Mouse (Mus musculus) embryonic facial prominence, embryonic 14.5 days (tissue): ENCODE measurements around the gene Cracr2b. TPM values are rescaled to one million over a fixed set of nuclear protein-coding genes. Genes with fewer than 3 reads are reported as not detected.
A peak's percentile ranks its signal among the peaks of the same experiment; 100 is the strongest.

Experiments
- ATAC-seq: fragments of 200-750 bp; cut with Nextera tagmentation; 2 replicates; pipeline ENCODE4 v1.8.0; 2017; ENCODE audit warnings: low read depth, moderate number of reproducible peaks, moderate TSS enrichment
- DNase-seq: peaks from one replicate; pipeline ENCODE4 v3.0.0-alpha.2; 2015; ENCODE audit warnings: low spot score
- H3K27ac ChIP-seq: fragments of 300-500 bp; sonication (generic); replicated peaks from 2 replicates; pipeline ENCODE4 v1.5.1; 2014; ENCODE audit warnings: low read depth, mild to moderate bottlenecking, low read length, moderate library complexity
- H3K27me3 ChIP-seq: fragments of 300-500 bp; sonication (generic); replicated peaks from 2 replicates; pipeline ENCODE4 v1.6.1; 2014; ENCODE audit warnings: low read length; ENCODE audit not compliant: control insufficient read depth, insufficient read depth
- H3K36me3 ChIP-seq: fragments of 300-500 bp; sonication (generic); 2 replicates; pipeline ENCODE4 v1.6.1; 2014; ENCODE audit warnings: low read length, mixed read lengths; ENCODE audit not compliant: control insufficient read depth, insufficient read depth
- H3K4me1 ChIP-seq: fragments of 300-500 bp; sonication (generic); 2 replicates; pipeline ENCODE4 v1.6.1; 2014; ENCODE audit warnings: antibody characterized with exemption, low read length; ENCODE audit not compliant: control insufficient read depth, insufficient read depth
- H3K4me2 ChIP-seq: fragments of 300-500 bp; sonication (generic); 2 replicates; pipeline ENCODE4 v1.6.1; 2014; ENCODE audit warnings: low read depth, mild to moderate bottlenecking, low read length, moderate library complexity, mixed read lengths
- H3K4me3 ChIP-seq: fragments of 300-500 bp; sonication (generic); 2 replicates; pipeline ENCODE4 v1.5.1; 2014; ENCODE audit warnings: low read depth, mild to moderate bottlenecking, low read length
- H3K9ac ChIP-seq: fragments of 300-500 bp; sonication (generic); 2 replicates; pipeline ENCODE4 v1.6.1; 2014; ENCODE audit warnings: low read depth, mild to moderate bottlenecking, low read length, moderate library complexity, mixed read lengths
- H3K9me3 ChIP-seq: fragments of 300-500 bp; sonication (generic); 2 replicates; pipeline ENCODE4 v1.6.1; 2016; ENCODE audit warnings: low read length; ENCODE audit not compliant: control insufficient read depth
- WGBS: fragments of 180-500 bp; shearing (Covaris S2); extraction: QIAGEN DNeasy Blood & Tissue Kit; methylation state at CpG from one replicate; pipeline ENCODE4 v1.1.7; 2014; 5-methylcytosine and 5-hydroxymethylcytosine counted together
- polyA plus RNA-seq: library from polyadenylated mRNA; unstranded; fragments of >200 nt; fragmentation: Nextera tagmentation; extraction: Ambion mirVana; gene quantifications from 2 replicates; pipeline ENCODE4 v1.2.1, GENCODE M21; 2014

The Cracr2b gene
- polyA plus RNA-seq, 1 experiment from 2014 or later, result 10.3 TPM

DNA sequence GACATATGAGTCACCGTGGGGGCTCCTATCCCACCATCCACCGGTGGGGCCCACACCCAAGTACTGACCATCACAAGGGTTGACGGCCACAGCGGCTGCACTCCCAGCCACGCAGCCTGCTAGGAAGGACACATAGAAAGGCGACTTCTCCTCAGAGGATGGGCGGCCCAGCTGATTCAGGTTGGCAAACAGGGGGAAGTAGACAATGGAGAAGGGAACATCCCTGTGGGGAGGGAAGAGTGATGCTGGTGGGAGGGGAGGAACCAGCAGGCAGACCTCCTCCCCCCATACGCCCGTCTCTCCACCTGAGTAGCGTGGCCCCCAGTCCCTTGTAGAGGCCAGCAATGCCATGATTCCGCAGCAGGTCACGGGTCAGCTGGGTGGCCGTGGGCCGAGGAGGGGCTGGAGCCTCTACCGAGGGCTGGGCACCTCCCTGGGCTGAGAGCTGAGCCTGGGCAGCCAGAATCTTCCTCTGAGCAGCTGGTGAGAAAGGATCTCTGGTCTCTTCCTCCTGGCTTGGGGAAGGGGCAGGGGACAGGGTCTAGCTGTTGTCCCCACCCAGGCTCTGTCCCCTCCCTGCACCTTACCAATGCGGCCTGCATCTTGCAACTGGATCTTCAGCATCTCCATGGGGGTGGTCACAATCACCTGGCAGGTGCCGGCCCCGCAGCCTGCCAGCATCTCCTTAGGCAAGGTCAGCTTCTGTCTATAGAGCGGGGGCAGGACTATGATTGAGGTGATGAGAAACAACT, 29.3 kb upstream of the Cracr2b start:
- no peaks in the 10 kb centered on the region for H3K9me3 ChIP-seq
- no peak overlapping the region for H3K27ac ChIP-seq
- WGBS, result 92% methylated on average over 16 of the region's 19 CpGs
- DNase-seq (no peak), ATAC-seq (no peak)
- peaks cover 21% of the 10 kb centered on the region; the same call in 1 of the 2 replicates for H3K4me1 ChIP-seq
- peaks cover 36% of the 10 kb centered on the region for H3K36me3 ChIP-seq
- H3K4me3 ChIP-seq, result no peak overlapping the region
- H3K9ac ChIP-seq, result no peak overlapping the region
- H3K4me2 ChIP-seq, result no peak overlapping the region
- no peaks in the 10 kb centered on the region for H3K27me3 ChIP-seq

GRCm38 (mm10) chr7:141432186-141432611, 28.7 kb upstream of the Cracr2b start:
- DNase-seq, result no peak
- H3K36me3 ChIP-seq, result peaks cover 36% of the 10 kb centered on the region
- H3K27me3 ChIP-seq, result no peaks in the 10 kb centered on the region
- H3K4me3 ChIP-seq, result no peak overlapping the region
- H3K9ac ChIP-seq, result no peak overlapping the region
- H3K27ac ChIP-seq, result no peak overlapping the region
- H3K9me3 ChIP-seq, result no peaks in the 10 kb centered on the region
- no peak for ATAC-seq
- WGBS, result 78% methylated on average over 6 of the region's 8 CpGs
- H3K4me1 ChIP-seq, result peaks cover 26% of the 10 kb centered on the region; the same call in 1 of the 2 replicates
- no peak overlapping the region for H3K4me2 ChIP-seq

- peaks cover 26% of the 10 kb centered on the region; the same call in 1 of the 2 replicates for H3K4me1 ChIP-seq
- H3K36me3 ChIP-seq, result peaks cover 36% of the 10 kb centered on the region
- no peaks in the 10 kb centered on the region for H3K27me3 ChIP-seq
- WGBS, result 70% methylated on average over 5 of the region's 6 CpGs
- H3K9me3 ChIP-seq, result no peaks in the 10 kb centered on the region
- H3K9ac ChIP-seq, result no peak overlapping the region
- no peak overlapping the region for H3K4me3 ChIP-seq
- no peak for DNase-seq
- no peak overlapping the region for H3K27ac ChIP-seq
- no peak overlapping the region for H3K4me2 ChIP-seq
- no peak for ATAC-seq
These were observed 28.0 kb upstream of the Cracr2b start for GRCm38 (mm10) chr7:141432741-141433516.

GRCm38 (mm10) chr7:141433517-141434400, 27.1 kb upstream of the Cracr2b start:
- ATAC-seq, result no peak
- no peaks in the 10 kb centered on the region for H3K9me3 ChIP-seq
- H3K4me2 ChIP-seq, result peak overlapping the region; percentile 74
- peaks cover 43% of the 10 kb centered on the region for H3K36me3 ChIP-seq
- whole genome bisulfite sequencing, result 77% methylated on average over 15 of the region's 15 CpGs
- DNase-seq, result no peak
- peak overlapping the region; percentile 44 for H3K4me3 ChIP-seq
- H3K27me3 ChIP-seq, result no peaks in the 10 kb centered on the region
- H3K27ac ChIP-seq, result no peak overlapping the region
- H3K4me1 ChIP-seq, result peaks cover 26% of the 10 kb centered on the region; the same call in 1 of the 2 replicates
- peak overlapping the region; percentile 64 for H3K9ac ChIP-seq

DNA sequence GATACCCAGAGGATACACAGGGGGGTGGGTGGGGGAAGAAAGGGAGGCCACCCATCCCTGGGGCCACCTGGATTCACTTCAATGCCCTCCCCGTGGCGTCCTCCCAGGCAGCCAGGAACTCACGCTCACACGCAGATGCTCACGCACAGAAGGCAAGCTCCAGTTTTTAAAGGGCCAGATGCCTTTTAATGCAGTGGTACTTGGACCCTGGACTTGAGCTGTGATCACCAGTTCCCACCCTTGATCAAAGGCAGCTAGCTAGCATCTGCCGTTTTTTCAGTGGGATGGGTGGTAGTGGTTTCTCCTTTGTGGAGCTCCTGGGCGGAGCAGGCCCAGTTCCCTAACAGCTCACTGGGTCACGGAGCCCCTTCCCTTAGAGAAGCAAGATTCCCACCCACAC, 26.4 kb upstream of the Cracr2b start:
- 18% methylated on average over 7 of the region's 8 CpGs for WGBS
- DNase-seq, result peak; percentile 74
- H3K36me3 ChIP-seq, result peaks cover 50% of the 10 kb centered on the region
- no peaks in the 10 kb centered on the region for H3K27me3 ChIP-seq
- peaks cover 22% of the 10 kb centered on the region; the same call in 1 of the 2 replicates for H3K4me1 ChIP-seq
- peak overlapping the region; percentile 74 for H3K4me2 ChIP-seq
- no peak for ATAC-seq
- no peaks in the 10 kb centered on the region for H3K9me3 ChIP-seq
- peak overlapping the region; percentile 45; the same call in 1 of the 2 replicates for H3K27ac ChIP-seq
- peak overlapping the region; percentile 44 for H3K4me3 ChIP-seq
- peak overlapping the region; percentile 64 for H3K9ac ChIP-seq

GRCm38 (mm10) chr7:141435129-141435855, 25.6 kb upstream of the Cracr2b start:
- peak overlapping the region; percentile 64 for H3K9ac ChIP-seq
- peak overlapping the region; percentile 74 for H3K4me2 ChIP-seq
- peaks cover 22% of the 10 kb centered on the region; the same call in 1 of the 2 replicates for H3K4me1 ChIP-seq
- no peaks in the 10 kb centered on the region for H3K9me3 ChIP-seq
- peak; percentile 70 for DNase-seq
- H3K27ac ChIP-seq, result 0 out of 2 replicates have a peak overlapping the region, but pooled peaks have one; percentile 45
- H3K27me3 ChIP-seq, result no peaks in the 10 kb centered on the region
- peaks cover 56% of the 10 kb centered on the region for H3K36me3 ChIP-seq
- no peak for ATAC-seq
- 4% methylated on average over 15 of the region's 17 CpGs for WGBS
- peak overlapping the region; percentile 44 for H3K4me3 ChIP-seq

DNA sequence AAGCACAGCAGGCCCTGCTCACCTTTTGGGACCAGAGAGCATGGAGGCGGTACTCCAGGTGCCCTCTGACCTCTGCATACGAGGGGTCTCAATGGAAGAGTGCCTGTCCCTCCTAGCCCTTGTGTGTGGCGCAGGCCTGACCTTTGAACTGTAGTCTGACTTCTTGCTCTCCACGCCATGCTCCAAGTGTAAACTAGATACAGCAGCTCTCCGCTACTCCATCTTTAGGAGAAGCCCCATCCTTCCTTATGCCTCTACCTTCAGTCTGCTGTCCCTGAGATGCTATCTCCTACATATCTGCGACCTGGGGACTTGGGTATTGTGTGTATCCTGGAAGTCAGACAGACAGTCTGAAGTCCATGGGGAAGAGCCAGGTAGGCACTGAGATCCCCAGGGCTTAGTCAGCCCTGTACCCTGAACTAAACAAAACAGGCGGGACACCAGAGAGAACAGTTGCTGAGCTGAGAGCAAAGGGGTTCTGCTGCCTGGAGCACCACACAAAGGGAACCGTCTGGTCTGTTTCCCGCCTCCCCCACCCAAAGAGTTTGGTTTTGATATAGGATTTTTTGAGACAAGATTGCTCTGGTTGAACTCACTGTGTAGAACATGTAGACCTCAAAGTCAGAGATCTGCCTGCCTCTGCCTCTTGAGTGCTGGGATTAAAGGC, 24.9 kb upstream of the Cracr2b start:
- H3K4me1 ChIP-seq, result peaks cover 22% of the 10 kb centered on the region; the same call in 1 of the 2 replicates

More for the DNA sequence above, 24.9 kb upstream of the Cracr2b start:
- ATAC-seq, result no peak
- H3K4me3 ChIP-seq, result peak overlapping the region; percentile 73; the same call in 1 of the 2 replicates
- peak overlapping the region; percentile 95 for H3K4me2 ChIP-seq
- WGBS, result 69% methylated on average over 9 of the region's 9 CpGs
- peaks cover 53% of the 10 kb centered on the region for H3K36me3 ChIP-seq
- DNase-seq, result no peak
- no peak overlapping the region for H3K27ac ChIP-seq
- no peaks in the 10 kb centered on the region for H3K9me3 ChIP-seq
- no peak overlapping the region for H3K9ac ChIP-seq
- no peaks in the 10 kb centered on the region for H3K27me3 ChIP-seq
